Mouse (Mus musculus): Measurements from ENCODE around the gene Metrnl.

Metrnl gene

DNA sequence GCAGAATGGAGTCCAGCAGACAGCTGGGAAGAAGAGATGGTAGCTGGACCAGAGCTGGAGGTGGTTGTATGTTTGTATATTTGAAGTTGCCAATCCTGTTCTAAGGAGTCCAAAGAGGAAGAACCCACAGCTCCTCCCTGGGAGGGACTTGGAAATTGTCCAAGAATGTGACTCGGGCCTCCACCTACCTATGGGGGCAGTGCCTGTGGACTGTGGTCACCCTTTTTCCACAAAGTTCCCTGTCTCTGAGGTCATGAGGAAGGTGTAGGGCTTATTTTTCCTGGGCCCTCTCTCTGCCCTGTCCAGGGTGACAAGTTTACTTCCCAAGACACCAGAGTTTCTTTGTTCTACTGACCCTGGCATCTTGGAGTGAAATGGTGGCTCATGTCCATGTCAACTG, 39.6 kb downstream of the Metrnl start:
- no peak for DNase-seq

- no peak for DNase-seq
These were observed 40.1 kb downstream of the Metrnl start for GRCm38 (mm10) chr11:121741433-121741832.

- no peak for DNase-seq
These were observed 41.8 kb downstream of the Metrnl start for GRCm38 (mm10) chr11:121743113-121743512.

- DNase-seq = no peak
These were observed 42.7 kb downstream of the Metrnl start for GRCm38 (mm10) chr11:121743915-121744628.

GRCm38 (mm10) chr11:121746941-121747494, 45.7 kb downstream of the Metrnl start:
- DNase-seq = no peak

DNA sequence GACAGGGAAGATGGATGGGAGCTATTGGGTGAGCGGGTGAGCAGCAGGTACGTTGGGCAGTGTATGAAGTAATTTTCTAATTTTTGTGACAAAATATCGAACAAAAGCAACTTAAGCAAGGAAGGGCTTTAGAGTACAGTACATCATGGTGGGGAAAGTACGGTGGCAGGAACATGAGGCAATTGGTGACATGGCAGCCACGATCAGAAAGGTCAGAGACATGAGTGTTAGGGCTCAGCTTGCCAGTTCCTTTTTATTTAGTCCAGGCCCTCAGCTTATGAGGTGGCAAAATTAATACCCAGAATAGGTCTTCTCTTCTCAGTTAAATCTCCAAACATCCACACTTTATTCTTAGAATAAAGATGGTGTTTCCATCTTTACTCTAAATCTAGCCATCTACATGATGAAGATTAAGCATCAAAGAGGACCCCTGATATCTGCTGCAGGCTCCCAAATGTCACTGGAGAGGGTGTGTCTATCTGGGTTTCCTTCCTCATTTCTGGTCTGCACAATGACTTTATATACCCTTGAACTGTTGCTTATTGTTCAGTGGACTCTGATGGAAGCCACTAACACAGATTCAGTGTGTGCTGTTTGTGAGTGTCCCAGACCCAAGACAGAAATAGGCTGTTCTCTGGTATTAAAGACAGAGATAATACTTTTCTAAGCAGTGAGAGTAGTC, 46.8 kb downstream of the Metrnl start:
- no peak for DNase-seq

Data from liver (tissue).